Mouse (Mus musculus) megakaryocyte, embryonic 14.5 days (primary cell): ENCODE data around the gene Gm10320.

Experiments
- FLI1 ChIP-seq: IDR thresholded peaks from 2 replicates; pipeline ENCODE4 v1.6.1; 2012; ENCODE audit warnings: low read length, inconsistent platforms, mixed read lengths
- GATA1 ChIP-seq: IDR thresholded peaks from 3 replicates; pipeline ENCODE4 v1.6.1; 2012; ENCODE audit warnings: mixed read lengths, low read length, inconsistent platforms, borderline replicate concordance

- TF ChIP-seq GATA1 (no peak), FLI1 (no peak)
These were observed 9.5 kb upstream of the Gm10320 start for GRCm38 (mm10) chr13:98501321-98501720.
